Mouse (Mus musculus) spleen, adult 2 months (tissue): ENCODE measurements around the gene Pigs. TPM values are rescaled to one million over a fixed set of nuclear protein-coding genes. Genes with fewer than 3 reads are reported as not detected.

Experiments
- DNase-seq, 2 experiments: peaks; one replicate each; pipeline versions ENCODE4 v3.0.0 to v3.0.0-alpha.2; 2012 to 2021; ENCODE audit warnings: low spot score in 2 of 2, low read depth in 1 of 2
- H3K27ac ChIP-seq: fragments of 200-500 bp; 2 replicates; pipeline ENCODE4 v1.5.1; 2012; ENCODE audit warnings: low read length, inconsistent platforms; ENCODE audit not compliant: insufficient read depth
- H3K27me3 ChIP-seq: fragments of 200-500 bp; 2 replicates; pipeline ENCODE4 v1.6.1; 2012; ENCODE audit warnings: mild to moderate bottlenecking, moderate library complexity, low read length, inconsistent platforms; ENCODE audit not compliant: control insufficient read depth, insufficient read depth
- H3K36me3 ChIP-seq: fragments of 200-500 bp; 2 replicates; pipeline ENCODE4 v1.6.1; 2012; ENCODE audit warnings: mild to moderate bottlenecking, low read length, inconsistent platforms; ENCODE audit not compliant: control insufficient read depth, insufficient read depth
- H3K4me1 ChIP-seq: fragments of 200-500 bp; 2 replicates; pipeline ENCODE4 v1.6.1; 2011; ENCODE audit warnings: inconsistent platforms; ENCODE audit not compliant: control insufficient read depth, insufficient read depth, insufficient read length
- H3K4me3 ChIP-seq: fragments of 200-500 bp; 2 replicates; pipeline ENCODE4 v1.5.1; 2011; ENCODE audit warnings: mild to moderate bottlenecking, inconsistent platforms; ENCODE audit not compliant: insufficient read depth, insufficient read length; ENCODE audit errors: extremely low read depth
- CTCF ChIP-seq: fragments of 200-500 bp; IDR thresholded peaks from 2 replicates; pipeline ENCODE4 v1.5.1; 2011; ENCODE audit warnings: mild to moderate bottlenecking, inconsistent platforms; ENCODE audit not compliant: insufficient read depth, insufficient read length, insufficient replicate concordance; ENCODE audit errors: extremely low read depth
- POLR2A ChIP-seq: fragments of 200-500 bp; IDR thresholded peaks from 2 replicates; pipeline ENCODE4 v1.6.1; 2011; ENCODE audit warnings: low read depth, low read length, inconsistent platforms
- WGBS: fragments of 180-500 bp; shearing (Covaris S2); methylation state at CpG from one replicate; pipeline ENCODE4 v1.1.7; 2018; 5-methylcytosine and 5-hydroxymethylcytosine counted together
- polyA plus RNA-seq: library from polyadenylated mRNA; depleted of rRNA; stranded (reverse); fragments of >200 nt; gene quantifications from 2 replicates; pipeline ENCODE4 v1.2.3, GENCODE M21; 2012

Gene Pigs
- polyA plus RNA-seq, 1 experiment: 66.7 TPM

- H3K4me1 ChIP-seq: peaks cover 13% of the 10 kb centered on the region; the same call in 1 of the 2 replicates
- no peak overlapping the region for H3K27ac ChIP-seq
- H3K36me3 ChIP-seq: no peaks in the 10 kb centered on the region
- 85% methylated on average over 6 of the region's 6 CpGs for WGBS
- no peak for TF ChIP-seq CTCF
- no peaks in the 10 kb centered on the region for H3K27me3 ChIP-seq
- no peak overlapping the region for H3K4me3 ChIP-seq
- DNase-seq: no peak
Observed at GRCm38 (mm10) chr11:78354905-78355304, 26.7 kb downstream of the Pigs start.

- Histone ChIP-seq H3K27ac (no peak overlapping the region), H3K27me3 (no peaks in the 10 kb centered on the region), H3K4me3 (no peak overlapping the region), H3K36me3 (no peaks in the 10 kb centered on the region), H3K4me1 (peaks cover 12% of the 10 kb centered on the region; the same call in 1 of the 2 replicates)
- TF ChIP-seq POLR2A: no peak
- peak; percentile 79; the same call in 1 of the 2 replicates for TF ChIP-seq CTCF
- 41% methylated on average over 4 of the region's 4 CpGs for WGBS
- DNase-seq: peak; percentile 36 to 67
Observed at GRCm38 (mm10) chr11:78355471-78356238, 27.4 kb downstream of the Pigs start.

- Histone ChIP-seq H3K36me3 (no peaks in the 10 kb centered on the region), H3K4me3 (no peak overlapping the region), H3K4me1 (peaks cover 2% of the 10 kb centered on the region; the same call in 1 of the 2 replicates), H3K27ac (no peak overlapping the region), H3K27me3 (no peaks in the 10 kb centered on the region)
- TF ChIP-seq POLR2A: no peak
- TF ChIP-seq CTCF: peak; percentile 36; the same call in 1 of the 2 replicates
- 51% methylated on average over 22 of the region's 22 CpGs for WGBS
- DNase-seq: no peak
Observed at GRCm38 (mm10) chr11:78358330-78359007, 30.3 kb downstream of the Pigs start.

- H3K27me3 ChIP-seq: no peaks in the 10 kb centered on the region
- WGBS: 7% methylated on average over 13 of the region's 13 CpGs
- TF ChIP-seq CTCF: peak; percentile 79; the same call in 1 of the 2 replicates
- TF ChIP-seq POLR2A: no peak
- H3K4me1 ChIP-seq: 0 out of 2 replicates have a peak, but pooled peaks cover 2% of the 10 kb centered on the region
- DNase-seq: peak; percentile 59 to 77
- H3K36me3 ChIP-seq: no peaks in the 10 kb centered on the region
- no peak overlapping the region for H3K27ac ChIP-seq
- H3K4me3 ChIP-seq: peak overlapping the region; percentile 58
Observed at GRCm38 (mm10) chr11:78360125-78360788, 32.0 kb downstream of the Pigs start.

- Histone ChIP-seq H3K27me3 (no peaks in the 10 kb centered on the region), H3K4me1 (0 out of 2 replicates have a peak, but pooled peaks cover 2% of the 10 kb centered on the region), H3K36me3 (no peaks in the 10 kb centered on the region), H3K4me3 (no peak overlapping the region), H3K27ac (no peak overlapping the region)
- WGBS: 59% methylated on average over 2 of the region's 2 CpGs
- TF ChIP-seq CTCF (no peak), POLR2A (no peak)
- no peak for DNase-seq
Observed at GRCm38 (mm10) chr11:78360789-78361131, 32.5 kb downstream of the Pigs start.

GRCm38 (mm10) chr11:78363309-78364007, 35.2 kb downstream of the Pigs start:
- H3K4me3 ChIP-seq: no peak overlapping the region
- 69% methylated on average over 13 of the region's 13 CpGs for WGBS
- no peaks in the 10 kb centered on the region for H3K36me3 ChIP-seq
- no peaks in the 10 kb centered on the region for H3K27me3 ChIP-seq
- no peak overlapping the region for H3K27ac ChIP-seq
- TF ChIP-seq CTCF (no peak), POLR2A (no peak)
- no peak for DNase-seq
- H3K4me1 ChIP-seq: 0 out of 2 replicates have a peak, but pooled peaks cover 2% of the 10 kb centered on the region
